Mouse (Mus musculus) adrenal gland, postnatal 0 days (tissue): ENCODE results near the gene Elane. TPM values are rescaled to one million over a fixed set of nuclear protein-coding genes. Genes with fewer than 3 reads are reported as not detected.

Experiments
- microRNA-seq: library from miRNA; unstranded; fragments of <30 nt; microRNA quantifications from one replicate; pipeline ENCODE4, GENCODE M21; 2016; ENCODE audit warnings: borderline replicate concordance; ENCODE audit not compliant: insufficient number of aligned reads
- polyA plus RNA-seq: library from polyadenylated mRNA; unstranded; fragments of >200 nt; fragmentation: Nextera tagmentation; extraction: Ambion mirVana; gene quantifications from 2 replicates; pipeline ENCODE4 v1.2.1, GENCODE M21; 2015

Elane gene
- polyA plus RNA-seq, result 8.1 and 10.4 TPM in 2 replicates

DNA sequence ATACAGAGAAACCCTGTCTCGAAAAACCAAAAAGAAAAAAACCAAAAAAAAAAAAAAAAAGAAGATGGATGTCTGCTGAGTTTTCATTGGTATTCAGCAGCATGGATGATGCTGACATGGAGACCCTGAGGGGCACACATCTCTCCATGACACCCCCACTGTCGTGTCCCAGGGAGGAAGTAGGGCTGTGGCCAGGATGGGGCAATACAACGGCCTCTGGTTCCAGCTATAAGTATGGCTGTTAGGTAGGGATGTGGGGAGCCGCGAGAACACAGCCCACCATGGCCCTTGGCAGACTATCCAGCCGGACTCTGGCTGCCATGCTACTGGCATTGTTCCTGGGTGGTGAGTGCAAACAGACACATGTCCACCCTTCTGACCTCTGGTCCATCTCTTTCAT lies at the start of gene Elane:
TSS of gene Elane (plus strand) at position 194 of the 400 bp plus-strand sequence.

DNA sequence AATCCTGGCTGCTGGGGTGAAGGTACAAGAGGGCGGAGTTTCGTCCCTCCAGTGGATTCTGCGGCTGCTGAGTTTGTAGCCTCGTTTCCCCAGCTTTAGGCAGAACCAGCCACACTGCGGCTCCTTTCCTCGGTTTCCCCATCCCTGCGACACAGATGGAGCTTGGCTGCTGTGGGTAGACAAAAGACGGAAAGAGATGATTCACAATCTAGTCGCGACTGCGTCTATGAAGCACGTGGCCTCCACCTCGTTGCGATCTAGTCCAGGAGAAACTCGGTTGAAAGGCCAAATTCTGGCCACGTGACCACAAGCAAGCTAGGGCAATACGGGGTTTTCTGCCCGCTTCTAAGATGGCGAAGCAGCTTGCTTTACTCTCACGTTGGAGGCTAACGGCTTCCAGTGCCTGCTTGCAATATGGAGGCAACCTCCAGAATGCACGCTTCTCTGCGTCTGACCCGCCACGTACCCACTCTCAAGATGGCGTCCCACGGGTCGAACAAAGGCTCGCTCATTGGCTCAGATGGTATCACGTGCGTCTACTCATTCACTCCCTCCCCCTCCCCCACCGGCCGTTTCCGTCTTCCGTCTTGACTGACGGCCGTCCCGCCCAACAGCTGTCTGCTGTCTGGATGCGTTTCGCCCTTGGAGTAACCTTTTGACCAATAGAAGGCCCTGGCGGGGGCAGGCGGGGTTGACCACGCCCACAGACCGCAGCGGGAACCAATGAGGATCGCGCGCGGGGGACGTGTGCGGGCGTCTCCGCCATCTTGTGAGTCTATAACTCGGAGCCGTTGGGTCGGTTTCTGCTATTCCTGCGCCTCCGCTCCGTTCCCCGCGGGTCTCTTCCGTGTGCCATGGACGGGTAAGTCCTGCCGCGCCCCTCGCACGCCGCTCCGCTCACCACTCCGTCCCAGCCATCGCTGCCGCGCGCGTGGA lies 31.9 kb upstream of the Elane start, which contains the start of gene Ptbp1:
TSS of gene Ptbp1 (plus strand) at position 568 of the 936 bp plus-strand sequence.

DNA sequence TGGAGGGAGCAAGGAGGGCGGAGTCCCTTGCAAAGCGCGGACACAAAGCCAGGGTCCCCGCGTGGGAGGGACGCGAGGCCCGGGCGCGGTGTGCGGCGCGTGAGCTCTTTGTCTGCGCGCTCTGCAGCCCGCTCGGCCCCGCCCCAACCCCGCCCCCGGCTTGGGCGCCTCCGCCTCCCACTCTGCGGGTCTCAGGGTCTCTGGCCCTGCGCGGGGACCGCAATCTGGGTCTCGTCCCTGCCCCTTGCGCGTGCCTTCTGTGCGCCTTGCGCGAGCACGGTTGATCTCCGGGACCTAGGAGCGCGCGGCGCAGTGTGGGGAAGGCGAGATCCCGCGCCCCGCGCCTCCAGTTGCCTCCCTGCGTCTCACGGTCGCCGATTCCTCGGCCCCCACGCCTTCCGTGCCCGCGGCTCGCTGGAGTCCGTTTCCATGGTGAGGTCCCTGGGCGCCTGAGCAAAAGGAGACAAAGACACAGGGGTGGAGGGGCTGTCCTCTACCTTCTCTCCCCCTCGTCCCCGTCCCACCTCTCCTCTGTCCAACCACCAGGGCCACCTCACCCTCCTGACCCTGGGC lies 11.7 kb upstream of the Elane start, which contains the start of the genes Prtn3 and Plppr3:
TSS of gene Prtn3 (plus strand) at position 187 of the 573 bp plus-strand sequence.
TSS of gene Plppr3 (minus strand) at position 345 of the 573 bp plus-strand sequence.

DNA sequence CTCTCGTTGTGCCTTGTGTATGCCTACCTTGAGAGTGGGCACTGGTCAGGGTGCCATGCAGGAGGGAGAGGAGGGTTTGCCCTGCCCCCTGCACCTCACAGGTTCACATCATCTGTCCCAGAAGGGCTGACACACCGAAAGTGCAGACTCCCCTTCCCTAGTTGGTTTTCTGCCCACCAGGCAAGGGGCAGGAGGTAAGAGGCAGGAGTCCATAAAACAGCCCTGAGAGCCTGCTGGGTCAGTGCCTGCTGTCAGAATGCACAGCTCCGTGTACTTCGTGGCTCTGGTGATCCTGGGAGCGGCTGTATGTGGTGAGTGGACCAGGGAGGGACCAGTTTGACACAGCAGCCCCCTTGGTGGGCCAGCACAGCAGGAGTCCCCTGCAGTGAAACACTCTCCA lies 4.6 kb downstream of the Elane start, which contains the start of gene Cfd:
TSS of gene Cfd (plus strand) at position 184 of the 400 bp plus-strand sequence.

DNA sequence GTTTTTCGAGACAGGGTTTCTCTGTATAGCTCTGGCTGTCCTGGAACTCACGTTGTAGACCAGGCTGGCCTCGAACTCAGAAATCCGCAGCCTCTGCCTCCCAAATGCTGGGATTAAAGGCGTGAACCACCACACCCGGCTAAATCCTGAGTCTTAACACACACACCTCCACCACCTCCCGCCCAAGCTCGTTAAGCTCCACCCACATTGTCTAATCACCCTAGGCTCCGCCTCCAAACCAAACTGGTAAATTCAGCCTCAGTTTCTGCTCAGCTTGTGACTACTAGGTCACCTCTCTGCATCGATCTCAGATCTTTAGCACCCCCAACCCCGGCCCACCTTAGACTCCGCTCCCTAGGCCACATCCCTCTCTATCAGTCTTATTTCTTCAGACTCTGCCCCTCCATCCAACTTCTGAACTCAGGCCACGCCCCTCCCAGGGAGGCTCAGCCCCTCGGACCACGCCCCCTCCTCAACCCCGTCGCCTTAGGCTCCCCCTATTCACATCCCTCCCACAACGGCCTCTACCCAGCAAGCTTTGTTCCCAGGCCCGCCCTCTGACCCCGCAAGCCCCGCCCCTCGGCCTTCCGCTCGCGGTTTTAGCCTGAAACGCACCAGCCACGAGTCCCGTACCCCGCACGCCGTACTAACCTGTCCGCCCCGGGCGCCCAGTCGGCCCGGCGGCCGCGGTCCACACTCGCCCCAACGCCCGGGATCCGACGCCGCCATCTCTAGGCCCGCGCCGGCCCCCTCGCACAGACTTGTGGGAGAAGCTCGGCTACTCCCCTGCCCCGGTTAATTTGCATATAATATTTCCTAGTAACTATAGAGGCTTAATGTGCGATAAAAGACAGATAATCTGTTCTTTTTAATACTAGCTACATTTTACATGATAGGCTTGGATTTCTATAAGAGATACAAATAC lies 22.4 kb downstream of the Elane start, which contains the start of gene Med16:
TSS of gene Med16 (minus strand) at position 757 of the 925 bp plus-strand sequence.

DNA sequence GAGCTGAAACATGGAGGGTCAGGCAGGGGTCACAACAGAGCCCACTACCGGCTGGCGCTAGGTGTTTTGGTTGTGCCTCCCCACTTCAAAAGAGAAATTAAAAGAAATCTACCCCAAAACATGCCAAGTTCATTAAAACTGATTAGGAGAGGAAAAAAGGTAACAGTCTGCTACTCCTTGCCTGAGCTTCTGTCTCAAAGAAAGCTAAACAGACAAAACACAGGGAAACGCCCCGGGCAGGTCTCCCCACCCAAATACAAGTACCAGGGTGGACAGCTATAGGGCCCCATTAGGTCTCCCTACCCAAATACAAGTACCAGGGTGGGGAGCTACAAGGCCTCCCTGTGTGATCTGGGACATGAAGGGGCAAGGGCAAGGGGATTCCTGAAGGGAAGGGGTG lies 24.5 kb downstream of the Elane start, which contains the start of gene Gm26602:
TSS of gene Gm26602 (plus strand) at position 301 of the 400 bp plus-strand sequence.

DNA sequence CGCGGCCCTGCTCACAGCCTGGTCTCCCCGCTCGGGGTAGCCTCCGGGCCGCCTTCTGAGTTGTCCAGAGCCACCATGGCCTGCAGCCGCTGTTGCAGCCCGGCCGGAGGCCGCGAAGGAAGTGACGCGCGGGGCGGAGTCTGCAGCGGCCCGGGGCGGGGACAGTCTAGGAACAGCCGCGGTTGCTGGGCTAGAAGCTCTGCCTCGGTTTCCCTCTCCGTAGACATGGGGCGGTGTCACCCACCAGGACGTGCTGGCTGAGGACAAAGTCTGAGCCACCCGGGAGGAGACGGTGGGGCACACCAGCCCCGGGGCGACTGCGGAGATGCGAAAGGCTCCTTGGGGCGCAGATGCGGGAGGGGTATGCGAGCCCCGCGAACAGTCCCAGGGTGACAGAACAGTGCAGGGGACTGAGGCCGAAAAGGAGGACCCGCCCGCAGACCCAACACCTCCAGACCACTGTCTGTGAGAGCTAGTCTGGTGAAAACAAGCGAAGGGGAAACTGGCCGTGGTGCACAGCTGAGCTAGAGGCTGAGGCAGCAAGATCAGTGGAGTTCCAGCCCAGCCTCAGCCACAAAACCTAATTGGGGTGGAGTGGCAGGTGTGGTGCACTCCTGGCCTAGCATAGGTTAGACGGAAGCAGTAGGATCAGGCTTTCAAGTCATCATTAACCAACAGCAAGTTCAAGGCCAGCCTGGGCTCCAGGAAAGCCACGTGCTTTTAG lies 30.9 kb downstream of the Elane start, which contains the start of gene Kiss1r:
TSS of gene Kiss1r (plus strand) at position 164 of the 724 bp plus-strand sequence.

DNA sequence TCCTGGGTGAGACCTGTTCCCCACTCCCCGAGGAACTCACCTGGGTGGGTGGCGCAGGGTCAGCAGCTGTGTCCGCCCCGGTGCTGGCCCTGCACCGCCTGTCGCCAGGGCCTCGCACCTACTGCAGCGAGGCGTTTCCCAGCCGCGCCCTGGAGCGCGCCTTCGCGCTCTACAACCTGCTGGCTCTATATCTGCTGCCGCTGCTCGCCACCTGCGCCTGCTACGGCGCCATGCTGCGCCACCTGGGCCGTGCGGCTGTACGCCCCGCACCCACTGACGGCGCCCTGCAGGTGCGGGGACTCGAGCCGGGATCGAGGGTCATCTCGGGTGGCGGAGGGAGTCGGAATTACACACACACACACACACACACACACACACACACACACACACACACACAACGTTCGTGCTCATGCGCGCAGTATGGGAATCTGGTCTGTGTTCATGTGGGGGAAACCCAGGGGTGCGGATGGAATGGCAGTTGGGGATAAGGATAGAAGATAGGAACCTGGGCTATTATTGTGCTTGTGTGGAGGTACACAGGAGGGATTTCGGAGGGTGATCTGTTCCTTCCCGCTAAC lies 35.0 kb downstream of the Elane start, which contains the start of gene R3hdm4:
TSS of gene R3hdm4 (minus strand) at position 251 of the 578 bp plus-strand sequence.

DNA sequence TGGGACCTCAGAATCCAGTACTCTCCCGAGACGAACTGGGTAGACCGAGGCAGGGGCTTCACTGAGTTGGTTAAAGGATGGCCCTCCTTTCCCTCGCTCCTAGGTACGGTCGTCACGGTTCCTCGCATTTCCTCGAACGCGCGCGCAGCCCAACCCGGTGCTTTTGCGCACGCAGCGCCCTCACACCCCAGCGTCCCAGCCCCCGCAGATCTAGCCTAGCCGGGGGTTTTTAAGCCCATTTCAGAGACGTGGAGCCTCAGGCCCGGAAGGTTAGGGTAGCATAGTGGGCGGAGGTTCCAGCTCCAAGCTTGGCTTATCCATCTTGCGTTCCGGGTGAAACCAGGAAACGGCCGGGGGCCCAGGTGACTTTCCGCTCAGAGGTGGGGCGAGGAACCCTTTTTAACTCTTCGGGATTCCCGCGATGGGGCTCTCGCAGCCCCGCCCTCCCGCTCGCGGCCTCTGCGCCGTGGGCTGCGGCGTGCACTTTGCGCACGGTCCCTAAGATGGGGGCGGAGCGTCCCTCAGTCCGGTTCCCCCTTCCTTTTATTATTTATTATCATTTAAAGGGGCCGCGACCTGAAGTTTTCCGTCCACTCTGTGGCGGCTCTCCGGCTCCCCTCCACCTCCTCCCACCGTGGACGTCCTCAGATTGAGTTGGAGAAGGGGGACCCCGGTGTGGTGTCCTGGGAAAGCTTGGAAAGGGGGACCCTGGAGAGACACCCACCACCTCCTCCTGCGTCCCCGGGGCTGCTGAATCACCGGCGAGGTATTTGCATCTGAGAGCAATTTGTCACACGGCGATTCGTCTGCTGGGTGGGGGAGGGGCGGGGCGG lies 40.7 kb downstream of the Elane start, which contains the start of gene Arid3a:
TSS of gene Arid3a (plus strand) at position 553 of the 833 bp plus-strand sequence.

Small RNA genes lying within 50 kb of the gene (microRNA-seq; reads per million reads assigned to microRNA genes)
- gene Mir6910, result not detected

Other genes starting within 250 kb of the Elane start
- 8.9 and 20.6 TPM in 2 replicates for gene Shc2, start 248.3 kb upstream of the Elane start, polyA plus RNA-seq
- gene Odf3l2, start 240.5 kb upstream of the Elane start, polyA plus RNA-seq, result 0.11 and 0.88 TPM in 2 replicates
- 0.43 and 0.80 TPM in 2 replicates for gene Madcam1, start 221.7 kb upstream of the Elane start, polyA plus RNA-seq
- 81.4 and 84.4 TPM in 2 replicates for gene Tpgs1, start 216.9 kb upstream of the Elane start, polyA plus RNA-seq
- gene Cdc34, start 204.1 kb upstream of the Elane start, polyA plus RNA-seq, result 66.5 and 73.9 TPM in 2 replicates
- 0.61 and 0.69 TPM in 2 replicates for gene Gzmm, start 197.2 kb upstream of the Elane start, polyA plus RNA-seq
- 813 and 928 TPM in 2 replicates for gene Bsg, start 181.8 kb upstream of the Elane start, polyA plus RNA-seq
- 1.6 TPM in 2 replicates for gene Hcn2, start 169.6 kb upstream of the Elane start, polyA plus RNA-seq
- 16.6 and 29.3 TPM in 2 replicates for gene Polrmt, start 139.7 kb upstream of the Elane start, polyA plus RNA-seq
- 0.15 TPM in 1 of 2 replicates, not detected in the other for gene Fgf22, start 131.2 kb upstream of the Elane start, polyA plus RNA-seq
- gene Rnf126, start 119.3 kb upstream of the Elane start, polyA plus RNA-seq, result 50.8 and 66.1 TPM in 2 replicates
- gene Fstl3, start 109.0 kb upstream of the Elane start, polyA plus RNA-seq, result 10.9 and 12.6 TPM in 2 replicates
- 0.13 and 0.46 TPM in 2 replicates for gene Prss57, start 95.3 kb upstream of the Elane start, polyA plus RNA-seq
- 72.1 and 96.9 TPM in 2 replicates for gene Palm, start 92.7 kb upstream of the Elane start, polyA plus RNA-seq
- 1.1 TPM in 2 replicates for gene Misp, start 65.3 kb upstream of the Elane start, polyA plus RNA-seq
- 85.9 and 118 TPM in 2 replicates for gene Ptbp1, start 31.8 kb upstream of the Elane start, polyA plus RNA-seq
- 8.3 and 10.4 TPM in 2 replicates for gene Prtn3, start 11.8 kb upstream of the Elane start, polyA plus RNA-seq
- 21.3 and 54.6 TPM in 2 replicates for gene Plppr3, start 11.6 kb upstream of the Elane start, polyA plus RNA-seq
- 0.96 and 5.3 TPM in 2 replicates for gene Cfd, start 4.6 kb downstream of the Elane start, polyA plus RNA-seq
- 28.5 and 37.7 TPM in 2 replicates for gene Med16, start 22.7 kb downstream of the Elane start, polyA plus RNA-seq
- 8.4 and 15.7 TPM in 2 replicates for gene Gm26602, start 24.6 kb downstream of the Elane start, polyA plus RNA-seq
- gene Kiss1r, start 30.7 kb downstream of the Elane start, polyA plus RNA-seq, result 0.77 and 1.0 TPM in 2 replicates
- gene R3hdm4, start 35.0 kb downstream of the Elane start, polyA plus RNA-seq, result 81.3 and 98.1 TPM in 2 replicates
- gene Arid3a, start 40.8 kb downstream of the Elane start, polyA plus RNA-seq, result 1.7 and 2.8 TPM in 2 replicates
- gene Wdr18, start 73.9 kb downstream of the Elane start, polyA plus RNA-seq, result 53.4 and 76.1 TPM in 2 replicates
- 0.11 and 0.16 TPM in 2 replicates for gene Grin3b, start 84.5 kb downstream of the Elane start, polyA plus RNA-seq
- 19.3 and 25.0 TPM in 2 replicates for gene Tmem259, start 98.1 kb downstream of the Elane start, polyA plus RNA-seq
- gene Cnn2, start 102.3 kb downstream of the Elane start, polyA plus RNA-seq, result 57.9 and 65.3 TPM in 2 replicates
- gene Abca7, start 110.2 kb downstream of the Elane start, polyA plus RNA-seq, result 5.5 and 5.7 TPM in 2 replicates
- gene Arhgap45, start 130.4 kb downstream of the Elane start, polyA plus RNA-seq, result 4.9 and 6.0 TPM in 2 replicates
- 156 and 175 TPM in 2 replicates for gene Polr2e, start 153.5 kb downstream of the Elane start, polyA plus RNA-seq
- 1,645 and 2,206 TPM in 2 replicates for gene Gpx4, start 160.9 kb downstream of the Elane start, polyA plus RNA-seq
- 7.0 and 17.7 TPM in 2 replicates for gene Sbno2, start 219.3 kb downstream of the Elane start, polyA plus RNA-seq
- 10.7 and 13.5 TPM in 2 replicates for gene Stk11, start 229.6 kb downstream of the Elane start, polyA plus RNA-seq